Mouse (Mus musculus): ENCODE results near the gene Rhox3a2. TPM values are rescaled to one million over a fixed set of nuclear protein-coding genes. Genes with fewer than 3 reads are reported as not detected.
"Not testable (repeated sequence)": the region's sequence is repeated elsewhere in the genome, so short reads cannot be mapped to it uniquely, and the experiment has no call there.

Gene Rhox3a2
- not detected in 2 replicates for polyA plus RNA-seq (2015; fragmentation: Nextera tagmentation; extraction: Ambion mirVana)

DNA sequence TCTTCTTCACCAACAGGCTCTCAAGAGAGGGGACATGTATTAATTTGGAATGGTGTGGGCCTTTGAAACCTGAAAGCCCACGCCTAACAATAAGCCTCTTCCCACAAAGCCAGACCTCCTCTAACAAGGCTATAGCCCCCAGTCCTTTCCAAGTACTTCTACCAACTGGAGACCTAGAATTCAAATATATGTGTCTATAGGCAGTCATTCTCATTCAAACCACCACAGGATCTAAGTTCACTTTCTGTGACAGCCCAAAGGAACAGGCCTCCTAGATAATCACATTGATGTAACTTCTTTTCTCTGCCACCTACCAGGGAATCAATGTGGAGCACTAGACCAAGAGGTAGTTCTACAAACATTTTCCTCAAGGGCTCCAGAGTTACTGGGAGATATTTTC is at the start of gene Rhox3a2:
Rhox3a2 (plus strand) TSS at position 301 of the 400 bp plus-strand sequence.
- H3K4me1 ChIP-seq (replicated peaks); H3K27me3 ChIP-seq; H3K4me3 ChIP-seq (replicated peaks); H3K9me3 ChIP-seq (replicated peaks); H3K4me2 ChIP-seq; H3K36me3 ChIP-seq; ATAC-seq (ENCODE audit: low read depth); H3K9ac ChIP-seq; DNase-seq; H3K27ac ChIP-seq: not testable (repeated sequence)
- WGBS (ENCODE audit: insufficient replicate concordance) = no CpG with 5 or more reads among the region's 1 CpGs

- H3K27me3 ChIP-seq; H3K9me3 ChIP-seq (replicated peaks); H3K4me2 ChIP-seq; H3K4me3 ChIP-seq (replicated peaks); H3K27ac ChIP-seq; ATAC-seq (ENCODE audit: low read depth); H3K36me3 ChIP-seq; H3K4me1 ChIP-seq (replicated peaks); DNase-seq; H3K9ac ChIP-seq: not testable (repeated sequence)
- 79% methylated on average over 8 of the region's 16 CpGs for WGBS (ENCODE audit: insufficient replicate concordance)
These were observed 10.7 kb downstream of the Rhox3a2 start, which contains the start of gene Rhox4a2 for GRCm38 (mm10) chrX:37390548-37390947. Gene Rhox4a2 (plus strand): TSS chrX:37390848.

DNA sequence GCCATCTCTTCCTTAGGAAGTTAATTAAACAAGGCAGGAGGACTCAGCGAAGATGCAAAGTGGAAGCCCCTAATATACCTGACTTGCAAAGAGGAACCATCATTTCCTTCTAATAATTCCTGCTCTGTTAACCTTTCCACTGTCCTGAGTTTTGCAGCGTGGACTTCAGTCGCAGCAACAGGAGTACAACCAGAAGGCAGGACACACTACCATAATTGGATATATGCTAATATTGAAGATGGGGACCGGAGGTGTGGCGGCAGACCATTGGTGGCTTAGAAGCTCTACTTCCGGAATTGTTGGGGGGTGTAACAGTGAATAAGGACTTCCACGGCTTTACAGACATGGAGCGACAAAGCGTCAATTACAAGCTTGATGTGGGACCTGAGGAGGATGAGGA is 31.9 kb downstream of the Rhox3a2 start, which contains the start of gene Rhox2b:
Rhox2b (plus strand) TSS at position 301 of the 400 bp plus-strand sequence.
- WGBS (ENCODE audit: insufficient replicate concordance) = no CpG with 5 or more reads among the region's 9 CpGs
- not testable (repeated sequence) for H3K9ac ChIP-seq; H3K4me3 ChIP-seq (replicated peaks); H3K27me3 ChIP-seq; H3K36me3 ChIP-seq; H3K4me2 ChIP-seq; ATAC-seq (ENCODE audit: low read depth); H3K27ac ChIP-seq; H3K9me3 ChIP-seq (replicated peaks); H3K4me1 ChIP-seq (replicated peaks); DNase-seq

GRCm38 (mm10) chrX:37432194-37432593 is 52.4 kb downstream of the Rhox3a2 start, which contains the start of gene Rhox4b:
Gene Rhox4b (plus strand): TSS chrX:37432494.
- H3K36me3 ChIP-seq; H3K4me3 ChIP-seq (replicated peaks); DNase-seq; H3K9me3 ChIP-seq (replicated peaks); H3K9ac ChIP-seq; H3K27ac ChIP-seq; H3K4me1 ChIP-seq (replicated peaks); H3K27me3 ChIP-seq; ATAC-seq (ENCODE audit: low read depth); H3K4me2 ChIP-seq: not testable (repeated sequence)
- WGBS (ENCODE audit: insufficient replicate concordance) = 74% methylated on average over 15 of the region's 15 CpGs

Other genes with a start within 250 kb of the Rhox3a2 start
- not detected in 2 replicates for gene Akap14, start 211.2 kb upstream of the Rhox3a2 start, polyA plus RNA-seq (2015; fragmentation: Nextera tagmentation; extraction: Ambion mirVana)
- gene Ndufa1, start 188.9 kb upstream of the Rhox3a2 start, polyA plus RNA-seq (2015; fragmentation: Nextera tagmentation; extraction: Ambion mirVana) = 227 and 254 TPM in 2 replicates
- gene Rnf113a1, start 188.8 kb upstream of the Rhox3a2 start, polyA plus RNA-seq (2015; fragmentation: Nextera tagmentation; extraction: Ambion mirVana) = 3.0 and 3.6 TPM in 2 replicates
- not detected in 2 replicates for gene Gm9, start 169.0 kb upstream of the Rhox3a2 start, polyA plus RNA-seq (2015; fragmentation: Nextera tagmentation; extraction: Ambion mirVana)
- not detected in 2 replicates for gene Rhox1, start 157.8 kb upstream of the Rhox3a2 start, polyA plus RNA-seq (2015; fragmentation: Nextera tagmentation; extraction: Ambion mirVana)
- not detected in 2 replicates for gene Rhox2a, start 135.1 kb upstream of the Rhox3a2 start, polyA plus RNA-seq (2015; fragmentation: Nextera tagmentation; extraction: Ambion mirVana)
- gene Rhox3a, start 130.1 kb upstream of the Rhox3a2 start, polyA plus RNA-seq (2015; fragmentation: Nextera tagmentation; extraction: Ambion mirVana) = not detected in 2 replicates
- gene Rhox4a, start 114.7 kb upstream of the Rhox3a2 start, polyA plus RNA-seq (2015; fragmentation: Nextera tagmentation; extraction: Ambion mirVana) = not detected in 2 replicates
- gene Rhox4a2, start 10.8 kb downstream of the Rhox3a2 start, polyA plus RNA-seq (2015; fragmentation: Nextera tagmentation; extraction: Ambion mirVana) = not detected in 2 replicates
- gene Rhox2b, start 32.0 kb downstream of the Rhox3a2 start, polyA plus RNA-seq (2015; fragmentation: Nextera tagmentation; extraction: Ambion mirVana) = not detected in 2 replicates
- gene Rhox4b, start 52.5 kb downstream of the Rhox3a2 start, polyA plus RNA-seq (2015; fragmentation: Nextera tagmentation; extraction: Ambion mirVana) = not detected in 2 replicates
- not detected in 2 replicates for gene Rhox2c, start 73.7 kb downstream of the Rhox3a2 start, polyA plus RNA-seq (2015; fragmentation: Nextera tagmentation; extraction: Ambion mirVana)
- not detected in 2 replicates for gene Rhox3c, start 78.6 kb downstream of the Rhox3a2 start, polyA plus RNA-seq (2015; fragmentation: Nextera tagmentation; extraction: Ambion mirVana)
- not detected in 2 replicates for gene Rhox4c, start 100.3 kb downstream of the Rhox3a2 start, polyA plus RNA-seq (2015; fragmentation: Nextera tagmentation; extraction: Ambion mirVana)
- not detected in 2 replicates for gene Rhox2d, start 113.4 kb downstream of the Rhox3a2 start, polyA plus RNA-seq (2015; fragmentation: Nextera tagmentation; extraction: Ambion mirVana)
- not detected in 2 replicates for gene Rhox4d, start 134.3 kb downstream of the Rhox3a2 start, polyA plus RNA-seq (2015; fragmentation: Nextera tagmentation; extraction: Ambion mirVana)
- not detected in 2 replicates for gene Rhox2e, start 150.4 kb downstream of the Rhox3a2 start, polyA plus RNA-seq (2015; fragmentation: Nextera tagmentation; extraction: Ambion mirVana)
- not detected in 2 replicates for gene Rhox3e, start 162.0 kb downstream of the Rhox3a2 start, polyA plus RNA-seq (2015; fragmentation: Nextera tagmentation; extraction: Ambion mirVana)
- not detected in 2 replicates for gene Rhox4e, start 177.4 kb downstream of the Rhox3a2 start, polyA plus RNA-seq (2015; fragmentation: Nextera tagmentation; extraction: Ambion mirVana)
- not detected in 2 replicates for gene Rhox2f, start 191.4 kb downstream of the Rhox3a2 start, polyA plus RNA-seq (2015; fragmentation: Nextera tagmentation; extraction: Ambion mirVana)
- gene Rhox3f, start 201.0 kb downstream of the Rhox3a2 start, polyA plus RNA-seq (2015; fragmentation: Nextera tagmentation; extraction: Ambion mirVana) = not detected in 2 replicates
- gene Rhox4f, start 227.7 kb downstream of the Rhox3a2 start, polyA plus RNA-seq (2015; fragmentation: Nextera tagmentation; extraction: Ambion mirVana) = not detected in 2 replicates
- not detected in 2 replicates for gene Rhox3g, start 248.6 kb downstream of the Rhox3a2 start, polyA plus RNA-seq (2015; fragmentation: Nextera tagmentation; extraction: Ambion mirVana)

Data from liver, embryonic 13.5 days (tissue).